ENCODE assay signal across 8 mouse cellular contexts in the genomic region with DNA sequence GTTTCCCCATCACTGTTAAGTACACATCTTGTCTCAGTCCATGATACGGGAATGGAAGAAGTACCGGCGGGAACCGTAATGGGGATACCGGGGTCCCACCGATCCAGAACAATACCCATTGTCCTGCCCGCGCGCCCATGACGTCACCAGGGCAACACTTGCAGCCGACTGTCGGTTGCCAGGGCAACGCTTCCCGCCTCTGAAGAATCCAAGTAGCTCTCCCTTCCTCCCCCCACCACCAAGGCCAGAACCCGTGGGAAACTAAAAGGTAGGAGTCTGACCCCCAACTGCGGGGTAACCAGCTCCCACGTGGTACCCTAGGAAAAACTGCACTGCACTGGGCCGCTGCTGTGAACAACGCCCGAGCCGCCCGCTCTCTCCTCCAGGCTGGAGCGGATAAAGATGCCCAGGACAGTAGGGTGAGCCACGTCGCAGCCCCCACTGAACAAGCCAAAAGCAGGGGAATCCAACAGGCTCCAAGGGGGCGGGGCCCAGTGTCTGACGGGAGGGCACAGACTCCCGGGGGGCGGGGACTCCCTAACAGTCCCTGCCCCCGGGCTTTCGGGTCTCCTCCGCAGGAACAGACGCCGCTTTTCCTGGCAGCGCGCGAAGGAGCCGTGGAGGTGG. TPM values are rescaled to one million over a fixed set of nuclear protein-coding genes. Genes with fewer than 3 reads are reported as not detected.
A peak's percentile ranks its signal among the peaks of the same experiment; 100 is the strongest.
DNase-seq lines count a peak whose midpoint lies in the region; ATAC-seq lines count a peak whose summit lies in the region.

No protein-coding gene starts in this region.

- H3K4me2 ChIP-seq in hindbrain, embryonic 14.5 days (replicated peaks) = peak overlapping the region; percentile 98

- peak overlapping the region; percentile 98 for H3K27ac ChIP-seq in hindbrain, embryonic 14.5 days

- H3K9ac ChIP-seq in hindbrain, embryonic 14.5 days = peak overlapping the region; percentile 95

- ATAC-seq in hindbrain, embryonic 14.5 days (ENCODE audit: low FRiP score) = peak; percentile 73

- peaks cover 43% of the 10 kb centered on the region for H3K4me1 ChIP-seq in hindbrain, embryonic 14.5 days (replicated peaks; ENCODE audit: control insufficient read depth, insufficient read depth, low read length)

- peak overlapping the region; percentile 74 for H3K4me3 ChIP-seq in hindbrain, embryonic 14.5 days (replicated peaks; ENCODE audit: low read length)

- peak; percentile 94 for DNase-seq in ZHBTc4 (ENCODE audit: low read depth, low spot score)
- DNase-seq in cerebellum, postnatal 25 days = peak; percentile 82 to 91
- peak; percentile 84 to 88 for DNase-seq in frontal cortex, postnatal 14 days (ENCODE audit: low spot score in 2 of 2)
- DNase-seq in hindbrain, embryonic 14.5 days (ENCODE audit: low spot score) = peak; percentile 87
- DNase-seq in left cerebral cortex, adult 11 months (ENCODE audit: low spot score) = peak; percentile 87
- peak; percentile 90 for DNase-seq in lung, postnatal 14 days
- peak; percentile 91 for DNase-seq in ovary, postnatal 36 days (ENCODE audit: low spot score)
- peak; percentile 58 for DNase-seq in thymus, postnatal 25 days

- H3K27me3 ChIP-seq in hindbrain, embryonic 14.5 days (ENCODE audit: control insufficient read depth, insufficient read depth, low read length) = no peaks in the 10 kb centered on the region

- no peaks in the 10 kb centered on the region for H3K36me3 ChIP-seq in hindbrain, embryonic 14.5 days (replicated peaks; ENCODE audit: control insufficient read depth, insufficient read depth)

- under 1% methylated on average over 37 of the region's 38 CpGs for WGBS in hindbrain, embryonic 14.5 days

- no peaks in the 10 kb centered on the region for H3K9me3 ChIP-seq in hindbrain, embryonic 14.5 days (ENCODE audit: control insufficient read depth, low read length)

RNA-seq across cellular contexts. Expression of gene Gpsm3, which starts 2.7 kb away (rescaled TPM):
- 4.2 and 4.7 TPM in 2 replicates for polyA plus RNA-seq in hindbrain, embryonic 14.5 days (2014; fragmentation: Nextera tagmentation; extraction: Ambion mirVana)

RNA-seq across cellular contexts. Expression of gene Pbx2, which starts 4.2 kb away (rescaled TPM):
- polyA plus RNA-seq in hindbrain, embryonic 14.5 days (2014; fragmentation: Nextera tagmentation; extraction: Ambion mirVana) = 7.1 and 10.5 TPM in 2 replicates

RNA-seq across cellular contexts. Expression of gene Ager, which starts 10.8 kb away (rescaled TPM):
- polyA plus RNA-seq in hindbrain, embryonic 14.5 days (2014; fragmentation: Nextera tagmentation; extraction: Ambion mirVana) = 1.1 and 1.4 TPM in 2 replicates

RNA-seq across cellular contexts. Expression of gene Rnf5, which starts 16.6 kb away (rescaled TPM):
- polyA plus RNA-seq in hindbrain, embryonic 14.5 days (2014; fragmentation: Nextera tagmentation; extraction: Ambion mirVana) = 196 and 211 TPM in 2 replicates

RNA-seq across cellular contexts. Expression of gene Agpat1, which starts 17.2 kb away (rescaled TPM):
- 123 and 126 TPM in 2 replicates for polyA plus RNA-seq in hindbrain, embryonic 14.5 days (2014; fragmentation: Nextera tagmentation; extraction: Ambion mirVana)

Comparison
In these comparisons a context has a peak if more than half of its experiments do, and no peak if none do; other contexts are left out.
1. Peak in every context shown above with its lines: DNase-seq, ATAC-seq, H3K4me3 ChIP-seq and H3K27ac ChIP-seq.